Mouse (Mus musculus) fat pad, adult 2 months (tissue): ENCODE data around the gene Mlana.

ENCODE experiments used
- DNase-seq: peaks from one replicate; pipeline ENCODE4 v3.0.0-alpha.2; 2011; ENCODE audit warnings: low read depth, low spot score; ENCODE audit errors: extremely low read depth

Mlana gene

DNA sequence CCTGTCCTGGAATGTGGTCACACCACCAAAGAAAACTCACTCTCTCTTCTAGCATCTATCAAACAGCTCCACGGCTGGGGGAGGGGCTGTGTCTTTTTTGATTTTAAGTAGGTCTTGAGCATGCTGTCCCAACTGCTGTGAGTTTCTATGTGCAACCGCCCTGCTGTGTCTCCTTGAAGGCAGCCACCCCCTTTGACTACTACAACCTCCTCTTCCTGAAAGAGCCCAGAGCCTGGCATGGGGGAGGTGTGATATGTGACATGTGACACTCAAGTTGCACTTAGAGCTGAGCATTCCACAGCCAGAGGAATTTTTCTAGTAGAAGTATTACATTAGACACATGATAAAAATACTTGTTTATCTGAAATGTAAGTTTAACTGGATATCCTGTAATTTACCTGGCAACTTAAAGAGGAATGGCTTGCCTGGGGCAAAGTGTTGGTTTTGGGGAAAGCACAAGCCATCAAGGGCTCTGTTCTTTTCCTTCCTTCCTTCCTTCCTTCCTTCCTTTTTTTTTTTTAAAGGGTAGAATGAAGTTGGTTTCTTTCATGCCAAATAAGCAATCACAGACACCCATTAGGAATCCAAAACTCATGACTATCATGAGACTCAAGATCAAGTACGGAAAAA, at the start of gene Mlana:
Gene Mlana, plus strand, starts transcription at position 580 of the 630 bp plus-strand sequence.
- no peak for DNase-seq

DNA sequence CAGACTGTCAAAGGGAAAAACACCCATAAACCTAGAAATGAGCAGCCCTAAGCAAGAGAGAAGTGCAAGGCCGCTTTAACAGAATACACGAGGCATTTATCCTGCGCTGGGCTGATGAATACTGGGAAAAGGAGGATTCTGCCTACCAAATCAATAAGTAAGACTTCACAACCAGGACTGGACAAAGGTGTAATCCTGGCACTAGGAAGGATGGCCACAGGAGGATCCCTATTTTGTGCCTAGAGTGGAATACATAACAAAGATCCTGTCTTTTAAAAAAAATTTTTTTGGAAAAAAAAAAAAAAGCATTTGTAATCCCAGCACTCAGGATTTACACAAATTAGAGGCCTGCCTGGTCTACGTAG, 49.1 kb upstream of the Mlana start:
- DNase-seq: no peak

GRCm38 (mm10) chr19:29649683-29650082, 47.9 kb upstream of the Mlana start:
- no peak for DNase-seq

DNA sequence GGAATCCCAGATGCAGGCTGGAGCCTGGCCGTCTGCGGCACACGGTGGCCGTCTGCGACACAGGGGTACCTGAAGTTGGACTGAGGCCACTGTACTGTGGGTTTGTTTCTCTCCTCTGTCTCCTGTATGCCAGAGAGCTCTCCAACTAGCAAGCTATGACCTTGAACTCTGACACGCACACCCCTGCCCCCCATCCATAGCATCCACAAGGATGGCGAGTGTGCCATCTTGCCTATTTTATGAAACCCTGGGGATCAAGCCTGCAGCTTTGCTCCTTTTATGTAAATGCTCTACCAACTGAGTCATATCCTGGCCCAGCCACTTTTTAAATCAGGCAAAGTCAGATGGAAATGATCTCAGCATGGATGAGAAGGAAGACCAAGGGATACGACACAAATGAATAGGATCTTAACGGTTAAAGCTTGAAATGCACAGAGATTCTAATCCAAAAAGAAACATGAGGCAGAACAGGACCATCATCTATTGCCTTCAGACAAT, 43.8 kb upstream of the Mlana start:
- no peak for DNase-seq

DNA sequence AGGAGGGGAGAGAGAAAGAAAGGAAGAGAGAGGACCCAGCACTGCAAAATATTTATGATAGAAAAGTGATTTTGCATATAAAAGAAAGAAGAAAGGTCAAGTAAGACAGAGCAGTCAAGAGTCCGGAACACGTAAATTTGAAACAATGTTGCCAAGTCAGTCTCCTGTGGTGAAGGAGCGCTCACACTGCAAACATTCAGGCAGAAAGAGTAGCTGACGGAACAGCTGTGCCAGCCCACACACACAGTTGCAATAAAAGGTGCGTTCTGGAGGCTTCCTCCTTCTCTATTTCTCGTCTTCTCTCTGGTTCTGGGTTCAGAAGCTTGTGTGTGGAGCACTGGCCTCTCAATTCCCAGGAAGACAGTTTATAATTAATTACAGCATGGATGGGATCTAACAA, 42.5 kb upstream of the Mlana start:
- no peak for DNase-seq

- DNase-seq: no peak
These were observed 41.6 kb upstream of the Mlana start for GRCm38 (mm10) chr19:29656029-29656428.

GRCm38 (mm10) chr19:29656620-29657019, 41.0 kb upstream of the Mlana start:
- DNase-seq: no peak

DNA sequence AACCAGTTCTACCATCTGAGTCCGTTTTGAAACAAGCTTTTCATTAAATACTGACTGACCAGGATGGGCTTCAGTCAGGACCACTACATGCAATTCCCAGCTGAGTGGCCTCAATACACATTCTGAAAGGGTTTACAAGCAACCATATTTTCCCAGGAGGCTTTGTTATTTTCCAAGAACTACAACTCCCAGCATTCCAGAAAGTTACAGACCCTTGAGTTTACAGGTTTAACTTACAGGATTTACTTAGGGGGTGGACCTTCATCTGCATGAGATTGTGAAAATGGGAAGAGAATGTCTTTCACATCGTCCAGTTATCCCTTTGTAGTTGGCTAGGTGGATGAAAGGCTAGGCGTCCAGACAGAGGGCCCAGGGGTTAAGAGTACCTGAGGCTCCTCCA, 40.6 kb upstream of the Mlana start:
- DNase-seq: no peak

- no peak for DNase-seq
These were observed 40.1 kb upstream of the Mlana start for GRCm38 (mm10) chr19:29657558-29657957.

DNA sequence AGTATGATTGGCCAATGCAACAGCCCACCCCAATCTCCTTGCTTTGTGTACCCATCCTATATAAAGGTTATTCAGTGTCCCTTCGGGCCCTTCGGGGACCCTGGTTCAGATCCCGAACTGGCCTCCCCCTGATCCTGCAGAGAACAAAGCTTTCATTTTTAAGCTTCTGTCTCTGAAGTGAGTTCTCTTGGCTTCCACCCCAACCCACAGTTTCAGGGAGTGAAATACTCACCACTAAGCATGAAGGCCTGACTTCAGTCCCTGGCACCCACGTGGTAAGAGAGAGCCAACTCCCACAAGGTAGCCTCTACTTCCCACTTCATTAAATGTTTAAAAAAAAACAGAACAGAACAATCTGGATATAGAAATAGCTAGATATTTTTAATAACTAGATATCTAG, 38.8 kb upstream of the Mlana start:
- no peak for DNase-seq

DNA sequence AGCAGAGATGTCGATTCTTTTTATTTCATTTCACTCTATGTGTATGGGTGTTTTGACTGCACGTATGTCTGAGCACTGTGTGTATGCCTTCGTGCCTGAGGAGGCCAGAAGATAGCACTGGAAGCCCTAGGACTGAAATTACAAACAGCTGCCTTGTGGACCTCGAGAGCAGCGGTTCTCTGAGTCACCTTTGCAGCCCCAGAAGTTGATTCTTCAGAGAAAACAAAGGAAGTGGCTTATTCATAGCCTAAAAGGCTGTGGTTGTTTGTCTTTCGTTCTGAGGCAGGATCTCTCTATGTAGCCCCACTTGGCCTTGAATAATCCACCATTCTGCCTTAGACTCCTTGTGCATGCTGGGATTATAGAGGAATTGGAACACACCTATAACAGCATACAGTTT, 37.9 kb upstream of the Mlana start:
- no peak for DNase-seq

- no peak for DNase-seq
These were observed 36.5 kb upstream of the Mlana start for GRCm38 (mm10) chr19:29660835-29661764.

GRCm38 (mm10) chr19:29661974-29662580, 35.5 kb upstream of the Mlana start:
- no peak for DNase-seq

DNA sequence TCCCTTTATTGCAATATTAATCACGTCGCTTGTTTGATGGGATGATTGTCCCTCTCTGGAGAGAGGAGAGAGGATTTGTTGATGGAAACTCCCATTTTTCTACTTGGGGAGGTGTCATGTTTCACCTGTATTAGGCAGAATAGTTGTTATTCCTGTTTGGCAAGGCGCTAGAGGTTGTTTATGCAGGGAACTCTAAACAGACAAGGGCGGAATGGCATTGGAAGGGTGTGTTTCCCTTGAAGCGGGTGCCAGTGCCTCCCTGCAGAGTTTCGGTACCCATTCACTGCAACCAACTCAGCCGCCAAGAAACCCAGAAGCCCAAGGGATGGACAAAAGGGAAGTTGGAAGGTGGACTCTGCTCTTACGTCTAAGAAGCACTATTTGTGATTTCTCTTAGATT, 33.8 kb upstream of the Mlana start:
- no peak for DNase-seq

DNA sequence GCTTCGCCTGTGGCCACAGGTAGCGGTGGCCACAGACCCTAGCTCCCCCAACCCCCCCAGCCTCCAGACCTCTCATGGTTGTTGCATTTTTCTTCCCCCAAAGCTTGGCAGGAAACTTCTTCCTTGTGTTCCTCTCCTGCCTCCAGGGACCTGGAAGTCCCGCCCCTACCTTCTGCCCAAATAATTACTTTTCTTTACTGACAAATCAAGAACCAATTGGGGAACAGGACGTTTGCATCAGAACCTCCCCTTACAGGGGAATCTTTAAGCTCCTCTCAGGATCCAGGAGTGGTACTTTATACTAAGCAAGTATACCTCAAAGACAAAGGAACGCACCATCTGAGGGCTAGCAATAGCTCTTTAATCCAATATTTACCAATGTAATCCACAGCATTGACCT, 32.7 kb upstream of the Mlana start:
- DNase-seq: no peak

- no peak for DNase-seq
These were observed 31.5 kb upstream of the Mlana start for GRCm38 (mm10) chr19:29666164-29666563.

- no peak for DNase-seq
These were observed 30.5 kb upstream of the Mlana start for GRCm38 (mm10) chr19:29666965-29667594.

- no peak for DNase-seq
These were observed 29.5 kb upstream of the Mlana start for GRCm38 (mm10) chr19:29668135-29668534.

- no peak for DNase-seq
These were observed 27.4 kb upstream of the Mlana start for GRCm38 (mm10) chr19:29670247-29670646.

DNA sequence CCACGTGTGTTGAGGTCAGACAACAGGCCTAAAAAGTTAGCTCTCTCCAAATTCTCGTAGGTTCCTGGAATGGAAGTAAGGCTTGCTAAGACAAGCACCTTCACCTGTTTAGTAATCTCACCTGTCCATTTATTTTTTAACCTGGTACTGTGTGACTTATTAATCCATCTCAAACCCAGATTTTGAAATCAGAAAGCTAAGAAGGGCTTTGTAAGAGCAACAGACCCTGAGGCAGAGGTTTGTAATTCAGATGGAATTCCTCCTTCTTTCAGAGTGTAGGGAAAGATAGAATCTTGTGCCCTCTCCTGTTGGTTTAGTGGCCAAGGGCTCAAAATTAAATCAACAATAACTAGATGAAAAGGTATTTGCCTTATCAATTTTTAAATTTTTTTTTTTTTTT, 26.5 kb upstream of the Mlana start:
- DNase-seq: peak; percentile 99

DNA sequence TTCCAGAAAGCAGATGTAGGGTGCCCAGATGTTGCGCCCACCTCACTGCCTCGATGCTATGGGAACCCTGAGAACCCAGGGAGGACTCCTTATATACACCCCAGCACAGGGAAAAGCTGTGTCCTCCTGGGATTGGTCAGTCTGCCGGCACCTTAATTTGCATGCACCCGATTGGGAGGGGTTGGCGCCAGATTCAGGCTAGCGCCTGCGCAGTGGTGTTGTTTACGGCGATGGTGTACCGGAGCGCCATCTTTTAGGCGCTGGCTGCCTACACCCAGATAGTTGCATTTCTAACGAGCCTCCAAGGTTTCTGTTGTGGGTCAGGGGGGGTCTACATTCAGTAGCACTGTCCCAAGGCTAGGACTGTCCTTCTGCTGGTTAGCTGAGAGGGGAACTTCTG, 25.0 kb upstream of the Mlana start:
- no peak for DNase-seq
